Mouse (Mus musculus) forebrain, embryonic 14.5 days (tissue): ENCODE measurements around the gene Svs6. TPM values are rescaled to one million over a fixed set of nuclear protein-coding genes. Genes with fewer than 3 reads are reported as not detected.

ENCODE experiments used
- microRNA-seq: library from miRNA; unstranded; fragments of <30 nt; microRNA quantifications from one replicate; pipeline ENCODE4, GENCODE M21; 2016
- polyA plus RNA-seq: library from polyadenylated mRNA; unstranded; fragments of >200 nt; fragmentation: Nextera tagmentation; extraction: Ambion mirVana; gene quantifications from 2 replicates; pipeline ENCODE4 v1.2.1, GENCODE M21; 2014

The Svs6 gene
- polyA plus RNA-seq, 1 experiment from 2014 or later: not detected

Small RNA genes within 50 kb of the gene (microRNA-seq; reads per million reads assigned to microRNA genes)
- not detected for gene Mir7678

Other genes with a start within 250 kb of the Svs6 start
- gene Stk4, start 246.4 kb upstream of the Svs6 start, polyA plus RNA-seq: 36.2 and 39.5 TPM in 2 replicates
- 53.1 and 60.3 TPM in 2 replicates for gene Tomm34, start 245.6 kb upstream of the Svs6 start, polyA plus RNA-seq
- 0.27 and 0.77 TPM in 2 replicates for gene Kcns1, start 145.6 kb upstream of the Svs6 start, polyA plus RNA-seq
- gene Wfdc5, start 134.0 kb upstream of the Svs6 start, polyA plus RNA-seq: not detected in 2 replicates
- gene Wfdc12, start 126.1 kb upstream of the Svs6 start, polyA plus RNA-seq: not detected in 2 replicates
- not detected in 2 replicates for gene Wfdc15a, start 116.6 kb upstream of the Svs6 start, polyA plus RNA-seq
- gene Wfdc15b, start 95.1 kb upstream of the Svs6 start, polyA plus RNA-seq: not detected in 2 replicates
- not detected in 2 replicates for gene Svs2, start 78.3 kb upstream of the Svs6 start, polyA plus RNA-seq
- gene Svs3b, start 60.1 kb upstream of the Svs6 start, polyA plus RNA-seq: not detected in 2 replicates
- not detected in 2 replicates for gene Svs4, start 38.3 kb upstream of the Svs6 start, polyA plus RNA-seq
- gene Svs3a, start 27.5 kb upstream of the Svs6 start, polyA plus RNA-seq: not detected in 2 replicates
- gene Svs5, start 16.0 kb downstream of the Svs6 start, polyA plus RNA-seq: not detected in 2 replicates
- not detected in 2 replicates for gene Slpi, start 72.3 kb downstream of the Svs6 start, polyA plus RNA-seq
- gene Rbpjl, start 86.4 kb downstream of the Svs6 start, polyA plus RNA-seq: 0.06 TPM in 1 of 2 replicates, not detected in the other
- 0.08 and 0.10 TPM in 2 replicates for gene Matn4, start 88.4 kb downstream of the Svs6 start, polyA plus RNA-seq
- gene Sdc4, start 127.1 kb downstream of the Svs6 start, polyA plus RNA-seq: 3.9 and 4.2 TPM in 2 replicates
- 76.3 and 86.6 TPM in 2 replicates for gene Sys1, start 140.2 kb downstream of the Svs6 start, polyA plus RNA-seq
- gene Gm20458, start 144.2 kb downstream of the Svs6 start, polyA plus RNA-seq: 6.2 and 8.9 TPM in 2 replicates
- not detected in 2 replicates for gene Trp53tg5, start 157.0 kb downstream of the Svs6 start, polyA plus RNA-seq
- 3.5 and 4.9 TPM in 2 replicates for gene Dbndd2, start 169.4 kb downstream of the Svs6 start, polyA plus RNA-seq
- 66.8 and 72.2 TPM in 2 replicates for gene Pigt, start 180.8 kb downstream of the Svs6 start, polyA plus RNA-seq
- 5.2 and 5.8 TPM in 2 replicates for gene Wfdc2, start 245.7 kb downstream of the Svs6 start, polyA plus RNA-seq